Mouse (Mus musculus) hindbrain, embryonic 14.5 days (tissue): ENCODE data around the gene Gbp5. TPM values are rescaled to one million over a fixed set of nuclear protein-coding genes. Genes with fewer than 3 reads are reported as not detected.

ENCODE experiments used
- ATAC-seq: fragments of 200-750 bp; cut with Nextera tagmentation; 2 replicates; pipeline ENCODE4 v1.8.0; 2017; ENCODE audit warnings: moderate number of reproducible peaks, mild to moderate bottlenecking, moderate TSS enrichment, moderate library complexity; ENCODE audit not compliant: low FRiP score
- DNase-seq: peaks from one replicate; pipeline ENCODE4 v3.0.0-alpha.2; 2015; ENCODE audit warnings: low spot score
- H3K27ac ChIP-seq: fragments of 300-500 bp; sonication (generic); 2 replicates; pipeline ENCODE4 v1.5.1; 2014; ENCODE audit warnings: mild to moderate bottlenecking, moderate library complexity
- H3K27me3 ChIP-seq: fragments of 300-500 bp; sonication (generic); 2 replicates; pipeline ENCODE4 v1.6.1; 2014; ENCODE audit warnings: mild to moderate bottlenecking, low read length, mixed read lengths; ENCODE audit not compliant: control insufficient read depth, insufficient read depth
- H3K36me3 ChIP-seq: fragments of 300-500 bp; sonication (generic); replicated peaks from 2 replicates; pipeline ENCODE4 v1.6.1; 2014; ENCODE audit not compliant: control insufficient read depth, insufficient read depth
- H3K4me1 ChIP-seq: fragments of 300-500 bp; sonication (generic); replicated peaks from 2 replicates; pipeline ENCODE4 v1.6.1; 2014; ENCODE audit warnings: antibody characterized with exemption, low read length, mixed read lengths; ENCODE audit not compliant: control insufficient read depth, insufficient read depth
- H3K4me2 ChIP-seq: fragments of 300-500 bp; sonication (generic); replicated peaks from 2 replicates; pipeline ENCODE4 v1.6.1; 2014; ENCODE audit warnings: mild to moderate bottlenecking, moderate library complexity
- H3K4me3 ChIP-seq: fragments of 300-500 bp; sonication (generic); replicated peaks from 2 replicates; pipeline ENCODE4 v1.5.1; 2014; ENCODE audit warnings: mild to moderate bottlenecking, low read length
- H3K9ac ChIP-seq: fragments of 300-500 bp; sonication (generic); 2 replicates; pipeline ENCODE4 v1.6.1; 2014
- H3K9me3 ChIP-seq: fragments of 300-500 bp; sonication (generic); 2 replicates; pipeline ENCODE4 v1.6.1; 2016; ENCODE audit warnings: low read length; ENCODE audit not compliant: control insufficient read depth
- WGBS: fragments of 180-500 bp; shearing (Covaris S2); extraction: QIAGEN DNeasy Blood & Tissue Kit; methylation state at CpG from one replicate; pipeline ENCODE4 v1.1.7; 2014; 5-methylcytosine and 5-hydroxymethylcytosine counted together
- polyA plus RNA-seq: library from polyadenylated mRNA; unstranded; fragments of >200 nt; fragmentation: Nextera tagmentation; extraction: Ambion mirVana; gene quantifications from 2 replicates; pipeline ENCODE4 v1.2.1, GENCODE M21; 2014

The Gbp5 gene
- polyA plus RNA-seq = 0.23 and 0.25 TPM in 2 replicates

GRCm38 (mm10) chr3:142493536-142494061, at the start of gene Gbp5:
Gene Gbp5, plus strand, starts transcription at chr3:142493978.
- peak; percentile 40 for DNase-seq
- Histone ChIP-seq H3K27ac (no peak within 1 kb of the TSS), H3K36me3 (no peaks in the 10 kb centered on the region), H3K27me3 (no peaks in the 10 kb centered on the region), H3K4me1 (no peaks in the 10 kb centered on the region), H3K9me3 (no peaks in the 10 kb centered on the region), H3K4me3 (no peak within 1 kb of the TSS), H3K9ac (no peak within 1 kb of the TSS), H3K4me2 (no peak within 1 kb of the TSS)
- 78% methylated on average over 6 of the region's 6 CpGs for WGBS
- ATAC-seq = no peak

- H3K4me1 ChIP-seq = no peaks in the 10 kb centered on the region
- no peak overlapping the region for H3K27ac ChIP-seq
- no peaks in the 10 kb centered on the region for H3K9me3 ChIP-seq
- H3K9ac ChIP-seq = no peak overlapping the region
- DNase-seq (no peak), ATAC-seq (no peak)
- H3K36me3 ChIP-seq = no peaks in the 10 kb centered on the region
- no peak overlapping the region for H3K4me3 ChIP-seq
- WGBS = 85% methylated on average over 7 of the region's 7 CpGs
- H3K27me3 ChIP-seq = no peaks in the 10 kb centered on the region
- H3K4me2 ChIP-seq = no peak overlapping the region
Observed at GRCm38 (mm10) chr3:142454198-142454597, 39.6 kb upstream of the Gbp5 start.

- Histone ChIP-seq H3K4me1 (no peaks in the 10 kb centered on the region), H3K9ac (no peak overlapping the region), H3K27ac (no peak overlapping the region), H3K9me3 (no peaks in the 10 kb centered on the region), H3K4me3 (no peak overlapping the region), H3K27me3 (no peaks in the 10 kb centered on the region), H3K4me2 (no peak overlapping the region), H3K36me3 (no peaks in the 10 kb centered on the region)
- DNase-seq (no peak), ATAC-seq (no peak)
- WGBS = 82% methylated on average over 7 of the region's 7 CpGs
Observed at GRCm38 (mm10) chr3:142459241-142459640, 34.5 kb upstream of the Gbp5 start.

GRCm38 (mm10) chr3:142462764-142463751, 30.7 kb upstream of the Gbp5 start:
- Histone ChIP-seq H3K27ac (no peak overlapping the region), H3K36me3 (no peaks in the 10 kb centered on the region), H3K4me1 (no peaks in the 10 kb centered on the region), H3K27me3 (no peaks in the 10 kb centered on the region), H3K9ac (no peak overlapping the region), H3K9me3 (no peaks in the 10 kb centered on the region), H3K4me3 (no peak overlapping the region), H3K4me2 (no peak overlapping the region)
- ATAC-seq (no peak), DNase-seq (no peak)
- 93% methylated on average over 25 of the region's 25 CpGs for WGBS

GRCm38 (mm10) chr3:142474349-142474983, 19.3 kb upstream of the Gbp5 start:
- ATAC-seq (no peak), DNase-seq (peak; percentile 70)
- H3K36me3 ChIP-seq = no peaks in the 10 kb centered on the region
- H3K4me1 ChIP-seq = no peaks in the 10 kb centered on the region
- no peak overlapping the region for H3K27ac ChIP-seq
- no peak overlapping the region for H3K4me3 ChIP-seq
- no peaks in the 10 kb centered on the region for H3K9me3 ChIP-seq
- H3K9ac ChIP-seq = no peak overlapping the region
- no peak overlapping the region for H3K4me2 ChIP-seq
- no peaks in the 10 kb centered on the region for H3K27me3 ChIP-seq
- 29% methylated on average over 11 of the region's 11 CpGs for WGBS

- H3K4me1 ChIP-seq = no peaks in the 10 kb centered on the region
- DNase-seq (peak; percentile 80), ATAC-seq (no peak)
- H3K27me3 ChIP-seq = no peaks in the 10 kb centered on the region
- no peaks in the 10 kb centered on the region for H3K9me3 ChIP-seq
- H3K4me2 ChIP-seq = no peak overlapping the region
- H3K9ac ChIP-seq = no peak overlapping the region
- WGBS = 22% methylated on average over 4 of the region's 4 CpGs
- H3K4me3 ChIP-seq = no peak overlapping the region
- H3K27ac ChIP-seq = no peak overlapping the region
- no peaks in the 10 kb centered on the region for H3K36me3 ChIP-seq
Observed at GRCm38 (mm10) chr3:142475913-142476312, 17.9 kb upstream of the Gbp5 start.

GRCm38 (mm10) chr3:142477866-142478265, 15.9 kb upstream of the Gbp5 start:
- no peak overlapping the region for H3K27ac ChIP-seq
- WGBS = 89% methylated on average over 5 of the region's 5 CpGs
- H3K4me3 ChIP-seq = no peak overlapping the region
- H3K4me1 ChIP-seq = no peaks in the 10 kb centered on the region
- H3K9me3 ChIP-seq = no peaks in the 10 kb centered on the region
- H3K4me2 ChIP-seq = no peak overlapping the region
- DNase-seq (no peak), ATAC-seq (no peak)
- H3K36me3 ChIP-seq = no peaks in the 10 kb centered on the region
- H3K27me3 ChIP-seq = no peaks in the 10 kb centered on the region
- H3K9ac ChIP-seq = no peak overlapping the region

GRCm38 (mm10) chr3:142478360-142478759, 15.4 kb upstream of the Gbp5 start:
- Histone ChIP-seq H3K36me3 (no peaks in the 10 kb centered on the region), H3K4me2 (no peak overlapping the region), H3K9me3 (no peaks in the 10 kb centered on the region), H3K27ac (no peak overlapping the region), H3K27me3 (no peaks in the 10 kb centered on the region), H3K4me3 (no peak overlapping the region), H3K9ac (no peak overlapping the region), H3K4me1 (no peaks in the 10 kb centered on the region)
- no peak for DNase-seq
- 91% methylated on average over 1 of the region's 1 CpGs for WGBS
- no peak for ATAC-seq

- 71% methylated on average over 1 of the region's 1 CpGs for WGBS
- DNase-seq = peak; percentile 83
- Histone ChIP-seq H3K4me2 (no peak overlapping the region), H3K9me3 (no peaks in the 10 kb centered on the region), H3K27me3 (no peaks in the 10 kb centered on the region), H3K4me1 (no peaks in the 10 kb centered on the region), H3K9ac (no peak overlapping the region), H3K27ac (no peak overlapping the region), H3K4me3 (no peak overlapping the region), H3K36me3 (no peaks in the 10 kb centered on the region)
- peak; percentile 65; the same call in 1 of the 2 replicates for ATAC-seq
Observed at GRCm38 (mm10) chr3:142490465-142490864, 3.3 kb upstream of the Gbp5 start.
